Mouse (Mus musculus) midbrain, embryonic 16.5 days (tissue): ENCODE measurements around the gene Tmprss6. TPM values are rescaled to one million over a fixed set of nuclear protein-coding genes. Genes with fewer than 3 reads are reported as not detected.

Experiments
- ATAC-seq: fragments of 200-750 bp; cut with Nextera tagmentation; 2 replicates; pipeline ENCODE4 v1.8.0; 2017; ENCODE audit warnings: moderate TSS enrichment
- H3K27ac ChIP-seq: fragments of 300-500 bp; sonication (generic); 2 replicates; pipeline ENCODE4 v1.5.1; 2014; ENCODE audit warnings: mild to moderate bottlenecking, low read length, mixed read lengths
- H3K27me3 ChIP-seq: fragments of 300-500 bp; sonication (generic); 2 replicates; pipeline ENCODE4 v1.6.1; 2014; ENCODE audit warnings: low read depth, low read length, mixed read lengths; ENCODE audit not compliant: control insufficient read depth, insufficient read depth
- H3K36me3 ChIP-seq: fragments of 300-500 bp; sonication (generic); 2 replicates; pipeline ENCODE4 v1.6.1; 2014; ENCODE audit warnings: mild to moderate bottlenecking, low read length, moderate library complexity, mixed read lengths; ENCODE audit not compliant: control insufficient read depth, insufficient read depth
- H3K4me1 ChIP-seq: fragments of 300-500 bp; sonication (generic); 2 replicates; pipeline ENCODE4 v1.6.1; 2014; ENCODE audit warnings: mild to moderate bottlenecking, low read length, mixed read lengths; ENCODE audit not compliant: control insufficient read depth, insufficient read depth
- H3K4me2 ChIP-seq: fragments of 300-500 bp; sonication (generic); 2 replicates; pipeline ENCODE4 v1.6.1; 2014; ENCODE audit warnings: mild to moderate bottlenecking, low read length, mixed read lengths
- H3K4me3 ChIP-seq: fragments of 300-500 bp; sonication (generic); 2 replicates; pipeline ENCODE4 v1.5.1; 2014; ENCODE audit warnings: low read depth, mild to moderate bottlenecking, low read length, moderate library complexity, mixed read lengths
- H3K9ac ChIP-seq: fragments of 300-500 bp; sonication (generic); 2 replicates; pipeline ENCODE4 v1.6.1; 2014; ENCODE audit warnings: low read depth, low read length, mixed read lengths
- H3K9me3 ChIP-seq: fragments of 300-500 bp; sonication (generic); replicated peaks from 2 replicates; pipeline ENCODE4 v1.6.1; 2014; ENCODE audit warnings: mild to moderate bottlenecking, low read length, mixed read lengths; ENCODE audit not compliant: control insufficient read depth, poor library complexity, severe bottlenecking
- WGBS: fragments of 180-500 bp; shearing (Covaris S2); extraction: QIAGEN DNeasy Blood & Tissue Kit; methylation state at CpG from one replicate; pipeline ENCODE4 v1.1.7; 2014; 5-methylcytosine and 5-hydroxymethylcytosine counted together
- polyA plus RNA-seq: library from polyadenylated mRNA; unstranded; fragments of >200 nt; fragmentation: Nextera tagmentation; extraction: Ambion mirVana; gene quantifications from 2 replicates; pipeline ENCODE4 v1.2.1, GENCODE M21; 2015

Gene Tmprss6
- polyA plus RNA-seq, 1 experiment from 2014 or later, result 0.31 TPM

DNA sequence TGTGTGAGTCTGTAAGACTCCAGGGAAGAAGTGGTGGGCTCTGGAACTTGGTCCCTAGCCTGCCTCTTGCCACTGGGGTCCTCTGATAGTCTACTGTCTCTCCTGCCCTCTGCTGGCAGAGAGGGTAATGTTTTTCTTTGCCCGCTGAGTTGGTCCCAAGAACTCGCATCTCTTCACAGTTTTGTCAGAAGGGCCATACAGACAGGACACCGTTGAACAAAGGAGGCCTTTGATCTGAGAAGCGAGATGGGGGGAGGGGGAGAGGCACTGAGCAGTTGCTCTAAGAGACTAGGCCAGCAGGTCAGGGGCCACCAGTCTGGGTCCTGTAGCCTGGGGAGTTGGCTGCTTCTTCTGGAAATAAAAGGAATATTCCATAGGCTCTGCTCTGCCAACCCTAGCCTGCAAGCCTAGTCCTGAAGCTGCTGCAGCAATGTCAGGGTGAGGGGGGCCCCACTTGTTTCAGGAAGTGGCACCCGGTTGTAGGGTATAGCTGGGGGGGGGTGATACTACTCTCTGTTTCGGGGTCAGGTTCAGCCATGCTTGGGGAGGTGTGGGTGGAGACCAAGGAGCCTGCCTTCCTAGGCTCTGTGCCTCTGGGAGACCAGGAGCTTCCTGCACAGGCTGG, 33.4 kb downstream of the Tmprss6 start:
- peaks cover 16% of the 10 kb centered on the region for H3K4me1 ChIP-seq
- H3K27ac ChIP-seq, result no peak overlapping the region
- no peaks in the 10 kb centered on the region for H3K9me3 ChIP-seq
- peaks cover 19% of the 10 kb centered on the region for H3K36me3 ChIP-seq
- H3K4me3 ChIP-seq, result no peak overlapping the region
- no peaks in the 10 kb centered on the region for H3K27me3 ChIP-seq
- H3K4me2 ChIP-seq, result no peak overlapping the region
- 29% methylated on average over 6 of the region's 6 CpGs for WGBS
- ATAC-seq, result no peak
- no peak overlapping the region for H3K9ac ChIP-seq

DNA sequence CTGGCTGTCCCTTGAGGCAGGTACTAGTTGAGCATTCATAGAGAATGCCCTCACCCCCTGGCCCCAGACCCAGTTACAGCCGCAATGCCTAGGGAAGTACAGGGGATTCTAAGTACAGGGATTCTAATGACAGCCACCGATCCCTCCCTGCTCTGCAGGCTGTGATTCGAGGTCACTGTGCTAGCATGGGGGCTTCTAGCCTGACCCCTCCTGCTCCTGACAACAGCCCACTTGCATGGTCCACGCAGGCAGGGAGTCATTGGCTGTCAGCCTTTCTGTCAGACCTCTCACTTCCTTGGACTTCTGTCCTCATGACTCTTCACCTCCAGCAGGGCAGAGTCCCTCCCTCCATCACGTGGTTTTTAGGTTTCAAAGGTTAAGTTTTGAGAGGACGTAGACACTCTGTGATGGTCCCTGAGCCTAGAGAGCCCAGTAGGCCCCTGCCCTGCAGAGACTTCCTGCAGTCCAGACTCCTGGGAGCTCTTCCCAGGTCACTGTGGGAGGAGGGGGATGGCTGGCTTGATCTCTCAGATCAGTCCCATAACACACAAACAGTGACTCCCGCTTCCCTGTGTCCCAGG, 36.8 kb downstream of the Tmprss6 start:
- peaks cover 21% of the 10 kb centered on the region for H3K4me1 ChIP-seq
- WGBS, result 88% methylated on average over 7 of the region's 7 CpGs
- no peak overlapping the region for H3K4me2 ChIP-seq
- no peaks in the 10 kb centered on the region for H3K9me3 ChIP-seq
- no peak overlapping the region for H3K4me3 ChIP-seq
- no peak for ATAC-seq
- H3K27me3 ChIP-seq, result no peaks in the 10 kb centered on the region
- no peak overlapping the region for H3K9ac ChIP-seq
- no peak overlapping the region for H3K27ac ChIP-seq
- peaks cover 19% of the 10 kb centered on the region for H3K36me3 ChIP-seq

DNA sequence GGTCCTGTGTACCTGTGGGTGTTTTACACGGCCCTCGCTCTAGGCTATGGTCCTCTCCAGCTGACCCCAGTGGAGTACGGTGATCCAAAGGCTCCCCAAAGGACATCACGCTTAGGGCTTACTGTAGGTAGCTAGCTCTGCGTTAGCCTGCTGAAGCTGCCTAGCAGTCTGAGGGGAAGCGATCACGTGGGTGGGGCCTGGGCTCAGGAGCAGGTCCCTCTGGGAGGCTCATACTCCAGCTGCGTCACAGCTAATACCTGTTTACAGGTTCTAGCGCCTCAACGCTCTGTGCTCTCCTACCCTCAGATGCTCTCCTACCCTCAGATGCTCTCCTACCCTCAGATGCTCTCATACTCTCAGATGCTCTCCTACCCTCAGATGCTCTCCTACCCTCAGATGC, 37.6 kb downstream of the Tmprss6 start:
- H3K27me3 ChIP-seq, result no peaks in the 10 kb centered on the region
- H3K9ac ChIP-seq, result no peak overlapping the region
- H3K9me3 ChIP-seq, result no peaks in the 10 kb centered on the region
- peaks cover 14% of the 10 kb centered on the region for H3K36me3 ChIP-seq
- 89% methylated on average over 10 of the region's 10 CpGs for WGBS
- no peak overlapping the region for H3K4me3 ChIP-seq
- H3K4me2 ChIP-seq, result no peak overlapping the region; the same call in 1 of the 2 replicates
- H3K4me1 ChIP-seq, result peaks cover 15% of the 10 kb centered on the region
- no peak overlapping the region for H3K27ac ChIP-seq
- ATAC-seq, result no peak

- Histone ChIP-seq H3K27ac (peak overlapping the region; percentile 32; the same call in 1 of the 2 replicates), H3K4me1 (peaks cover 15% of the 10 kb centered on the region), H3K27me3 (no peaks in the 10 kb centered on the region), H3K9ac (peak overlapping the region; percentile 95), H3K4me3 (peak overlapping the region; percentile 90; the same call in 1 of the 2 replicates), H3K9me3 (no peaks in the 10 kb centered on the region), H3K4me2 (peak overlapping the region; percentile 96), H3K36me3 (peaks cover 9% of the 10 kb centered on the region)
- no peak for ATAC-seq
- 87% methylated on average over 13 of the region's 13 CpGs for WGBS
Measured at GRCm38 (mm10) chr15:78429871-78430622, 38.4 kb downstream of the Tmprss6 start.

- Histone ChIP-seq H3K36me3 (peaks cover 9% of the 10 kb centered on the region), H3K9ac (peak overlapping the region; percentile 95), H3K4me1 (peaks cover 15% of the 10 kb centered on the region), H3K4me2 (peak overlapping the region; percentile 96), H3K27ac (peak overlapping the region; percentile 76), H3K9me3 (no peaks in the 10 kb centered on the region), H3K27me3 (no peaks in the 10 kb centered on the region), H3K4me3 (peak overlapping the region; percentile 90)
- 0% methylated on average over 3 of the region's 3 CpGs for WGBS
- ATAC-seq, result no peak
Measured at GRCm38 (mm10) chr15:78429139-78429459, 39.3 kb downstream of the Tmprss6 start.

DNA sequence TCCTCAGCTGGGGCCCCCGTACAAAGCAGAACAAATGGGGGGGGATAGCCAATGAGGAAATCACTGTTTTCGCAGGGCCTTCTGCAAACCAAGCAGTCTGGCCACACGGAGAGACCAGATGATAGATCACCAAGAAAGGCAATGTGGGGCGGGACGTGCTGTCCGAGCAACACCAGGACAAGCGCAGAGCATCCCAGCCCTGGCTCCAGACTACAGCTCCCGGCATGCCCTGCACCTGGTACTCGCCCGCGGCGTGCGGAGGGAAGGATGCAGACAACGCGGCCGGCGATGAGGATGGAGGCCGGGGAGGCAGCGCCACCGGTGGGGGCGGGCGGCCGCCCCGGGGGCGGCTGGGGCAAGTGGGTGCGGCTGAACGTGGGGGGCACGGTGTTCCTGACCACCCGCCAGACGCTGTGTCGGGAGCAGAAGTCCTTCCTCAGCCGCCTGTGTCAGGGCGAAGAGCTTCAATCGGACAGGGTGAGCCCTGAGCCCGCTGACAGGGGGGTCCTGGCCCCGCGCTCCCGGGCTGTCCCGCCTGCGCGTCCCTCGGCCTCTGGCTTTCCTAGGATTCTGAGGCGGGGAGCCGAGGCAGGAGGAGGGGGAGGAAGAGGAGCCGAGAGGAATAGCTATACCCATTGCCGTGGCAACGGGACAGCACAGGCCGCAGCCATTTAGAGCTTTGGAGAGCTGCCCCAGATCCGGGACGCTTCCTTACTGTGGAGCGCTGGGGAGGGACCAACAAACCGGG, 39.9 kb downstream of the Tmprss6 start, which contains the start of gene Kctd17:
Gene Kctd17, plus strand, starts transcription at position 174 of the 748 bp plus-strand sequence.
- no peaks in the 10 kb centered on the region for H3K9me3 ChIP-seq
- H3K36me3 ChIP-seq, result peaks cover 7% of the 10 kb centered on the region; the same call in 1 of the 2 replicates
- peak within 1 kb of the TSS; percentile 76 for H3K27ac ChIP-seq
- peak; percentile 93 for ATAC-seq
- H3K4me3 ChIP-seq, result peak within 1 kb of the TSS; percentile 90
- peaks cover 15% of the 10 kb centered on the region for H3K4me1 ChIP-seq
- no peaks in the 10 kb centered on the region for H3K27me3 ChIP-seq
- H3K9ac ChIP-seq, result peak within 1 kb of the TSS; percentile 95
- WGBS, result 2% methylated on average over 45 of the region's 52 CpGs
- H3K4me2 ChIP-seq, result peak within 1 kb of the TSS; percentile 96

GRCm38 (mm10) chr15:78425230-78425629, 43.2 kb downstream of the Tmprss6 start:
- Histone ChIP-seq H3K9me3 (no peaks in the 10 kb centered on the region), H3K36me3 (no peaks in the 10 kb centered on the region), H3K9ac (no peak overlapping the region), H3K4me1 (peaks cover 17% of the 10 kb centered on the region), H3K4me2 (no peak overlapping the region), H3K27ac (no peak overlapping the region), H3K27me3 (no peaks in the 10 kb centered on the region; the same call in 1 of the 2 replicates), H3K4me3 (no peak overlapping the region)
- 63% methylated on average over 4 of the region's 4 CpGs for WGBS
- no peak for ATAC-seq

GRCm38 (mm10) chr15:78424507-78424906, 43.9 kb downstream of the Tmprss6 start:
- H3K4me2 ChIP-seq, result no peak overlapping the region
- no peak overlapping the region for H3K4me3 ChIP-seq
- H3K9me3 ChIP-seq, result no peaks in the 10 kb centered on the region
- H3K36me3 ChIP-seq, result no peaks in the 10 kb centered on the region
- ATAC-seq, result no peak
- H3K9ac ChIP-seq, result no peak overlapping the region
- H3K27me3 ChIP-seq, result no peaks in the 10 kb centered on the region; the same call in 1 of the 2 replicates
- WGBS, result 30% methylated on average over 11 of the region's 11 CpGs
- H3K27ac ChIP-seq, result no peak overlapping the region
- peaks cover 10% of the 10 kb centered on the region for H3K4me1 ChIP-seq
